Mouse (Mus musculus): ENCODE results near the gene Prlr. TPM values are rescaled to one million over a fixed set of nuclear protein-coding genes. Genes with fewer than 3 reads are reported as not detected.

Prlr gene
- polyA plus RNA-seq, 1 experiment from 2014 or later: 0.52 TPM

GRCm38 (mm10) chr15:10325080-10325479 is 148.0 kb downstream of the Prlr start, which contains the start of gene Gm21973:
Gene Gm21973, plus strand, starts transcription at chr15:10325380.
- Histone ChIP-seq H3K9me3 (replicated peaks; ENCODE audit: control insufficient read depth, low read length) (no peaks in the 10 kb centered on the region), H3K4me3 (ENCODE audit: low read depth, low read length) (no peak within 1 kb of the TSS), H3K4me1 (ENCODE audit: control insufficient read depth, insufficient read depth, low read length) (no peaks in the 10 kb centered on the region), H3K4me2 (ENCODE audit: low read length) (no peak within 1 kb of the TSS), H3K27ac (ENCODE audit: low read depth, low read length) (no peak within 1 kb of the TSS), H3K9ac (ENCODE audit: low read length) (no peak within 1 kb of the TSS), H3K36me3 (ENCODE audit: control insufficient read depth, insufficient read depth, low read length) (no peaks in the 10 kb centered on the region), H3K27me3 (replicated peaks; ENCODE audit: control insufficient read depth, insufficient read depth, low read length) (no peaks in the 10 kb centered on the region)
- WGBS: 94% methylated on average over 2 of the region's 2 CpGs
- DNase-seq (ENCODE audit: low spot score): no peak
- ATAC-seq: no peak

DNA sequence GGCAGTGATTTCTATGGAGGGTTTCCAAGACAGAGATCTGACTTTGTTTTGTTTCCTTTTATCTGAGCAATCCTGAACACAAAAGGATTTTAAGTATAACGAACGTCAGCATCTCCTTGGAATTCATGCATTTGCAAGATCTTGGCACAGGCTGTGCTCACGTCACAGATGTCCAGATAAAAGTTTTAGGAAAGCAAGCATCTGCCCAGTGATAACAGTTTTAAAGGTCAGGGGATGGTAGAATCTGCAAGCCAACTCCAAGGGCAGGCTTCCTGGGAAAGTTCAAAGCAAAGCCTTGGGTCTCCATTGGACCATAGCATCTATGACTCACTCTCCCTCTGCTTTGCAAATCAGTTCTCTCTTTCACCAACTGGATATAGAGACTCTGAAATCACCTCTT is 153.6 kb downstream of the Prlr start:
- 55% methylated on average over 3 of the region's 3 CpGs for WGBS

GRCm38 (mm10) chr15:10332566-10332965 is 155.5 kb downstream of the Prlr start:
- WGBS: 96% methylated on average over 1 of the region's 1 CpGs

More for the DNA sequence above, 153.6 kb downstream of the Prlr start:
- H3K36me3 ChIP-seq (ENCODE audit: control insufficient read depth, insufficient read depth, low read length): no peaks in the 10 kb centered on the region
- H3K27me3 ChIP-seq (replicated peaks; ENCODE audit: control insufficient read depth, insufficient read depth, low read length): no peaks in the 10 kb centered on the region
- no peak for DNase-seq (ENCODE audit: low spot score)
- no peaks in the 10 kb centered on the region for H3K9me3 ChIP-seq (replicated peaks; ENCODE audit: control insufficient read depth, low read length)
- H3K9ac ChIP-seq (ENCODE audit: low read length): no peak overlapping the region
- H3K27ac ChIP-seq (ENCODE audit: low read depth, low read length): no peak overlapping the region
- H3K4me1 ChIP-seq (ENCODE audit: control insufficient read depth, insufficient read depth, low read length): no peaks in the 10 kb centered on the region
- no peak for ATAC-seq
- no peak overlapping the region for H3K4me2 ChIP-seq (ENCODE audit: low read length)
- no peak overlapping the region for H3K4me3 ChIP-seq (ENCODE audit: low read depth, low read length)

GRCm38 (mm10) chr15:10338606-10339005 is 161.6 kb downstream of the Prlr start:
- DNase-seq (ENCODE audit: low spot score) (no peak), ATAC-seq (no peak)
- Histone ChIP-seq H3K27ac (ENCODE audit: low read depth, low read length) (no peak overlapping the region), H3K4me1 (ENCODE audit: control insufficient read depth, insufficient read depth, low read length) (no peaks in the 10 kb centered on the region), H3K4me3 (ENCODE audit: low read depth, low read length) (no peak overlapping the region), H3K27me3 (replicated peaks; ENCODE audit: control insufficient read depth, insufficient read depth, low read length) (no peaks in the 10 kb centered on the region), H3K36me3 (ENCODE audit: control insufficient read depth, insufficient read depth, low read length) (no peaks in the 10 kb centered on the region), H3K4me2 (ENCODE audit: low read length) (no peak overlapping the region), H3K9me3 (replicated peaks; ENCODE audit: control insufficient read depth, low read length) (no peaks in the 10 kb centered on the region), H3K9ac (ENCODE audit: low read length) (no peak overlapping the region)
- WGBS: 80% methylated on average over 3 of the region's 3 CpGs

More at GRCm38 (mm10) chr15:10332566-10332965, 155.5 kb downstream of the Prlr start:
- ATAC-seq (no peak), DNase-seq (ENCODE audit: low spot score) (no peak)
- Histone ChIP-seq H3K9me3 (replicated peaks; ENCODE audit: control insufficient read depth, low read length) (no peaks in the 10 kb centered on the region), H3K9ac (ENCODE audit: low read length) (no peak overlapping the region), H3K36me3 (ENCODE audit: control insufficient read depth, insufficient read depth, low read length) (no peaks in the 10 kb centered on the region), H3K27ac (ENCODE audit: low read depth, low read length) (no peak overlapping the region), H3K4me3 (ENCODE audit: low read depth, low read length) (no peak overlapping the region), H3K27me3 (replicated peaks; ENCODE audit: control insufficient read depth, insufficient read depth, low read length) (no peaks in the 10 kb centered on the region), H3K4me1 (ENCODE audit: control insufficient read depth, insufficient read depth, low read length) (no peaks in the 10 kb centered on the region), H3K4me2 (ENCODE audit: low read length) (no peak overlapping the region)

GRCm38 (mm10) chr15:10347044-10347443 is 170.0 kb downstream of the Prlr start:
- DNase-seq (ENCODE audit: low spot score) (no peak), ATAC-seq (no peak)
- Histone ChIP-seq H3K27me3 (replicated peaks; ENCODE audit: control insufficient read depth, insufficient read depth, low read length) (no peaks in the 10 kb centered on the region), H3K4me3 (ENCODE audit: low read depth, low read length) (no peak overlapping the region), H3K4me2 (ENCODE audit: low read length) (no peak overlapping the region), H3K27ac (ENCODE audit: low read depth, low read length) (no peak overlapping the region), H3K4me1 (ENCODE audit: control insufficient read depth, insufficient read depth, low read length) (no peaks in the 10 kb centered on the region), H3K36me3 (ENCODE audit: control insufficient read depth, insufficient read depth, low read length) (no peaks in the 10 kb centered on the region), H3K9ac (ENCODE audit: low read length) (no peak overlapping the region), H3K9me3 (replicated peaks; ENCODE audit: control insufficient read depth, low read length) (no peaks in the 10 kb centered on the region)
- WGBS: 96% methylated on average over 6 of the region's 6 CpGs

DNA sequence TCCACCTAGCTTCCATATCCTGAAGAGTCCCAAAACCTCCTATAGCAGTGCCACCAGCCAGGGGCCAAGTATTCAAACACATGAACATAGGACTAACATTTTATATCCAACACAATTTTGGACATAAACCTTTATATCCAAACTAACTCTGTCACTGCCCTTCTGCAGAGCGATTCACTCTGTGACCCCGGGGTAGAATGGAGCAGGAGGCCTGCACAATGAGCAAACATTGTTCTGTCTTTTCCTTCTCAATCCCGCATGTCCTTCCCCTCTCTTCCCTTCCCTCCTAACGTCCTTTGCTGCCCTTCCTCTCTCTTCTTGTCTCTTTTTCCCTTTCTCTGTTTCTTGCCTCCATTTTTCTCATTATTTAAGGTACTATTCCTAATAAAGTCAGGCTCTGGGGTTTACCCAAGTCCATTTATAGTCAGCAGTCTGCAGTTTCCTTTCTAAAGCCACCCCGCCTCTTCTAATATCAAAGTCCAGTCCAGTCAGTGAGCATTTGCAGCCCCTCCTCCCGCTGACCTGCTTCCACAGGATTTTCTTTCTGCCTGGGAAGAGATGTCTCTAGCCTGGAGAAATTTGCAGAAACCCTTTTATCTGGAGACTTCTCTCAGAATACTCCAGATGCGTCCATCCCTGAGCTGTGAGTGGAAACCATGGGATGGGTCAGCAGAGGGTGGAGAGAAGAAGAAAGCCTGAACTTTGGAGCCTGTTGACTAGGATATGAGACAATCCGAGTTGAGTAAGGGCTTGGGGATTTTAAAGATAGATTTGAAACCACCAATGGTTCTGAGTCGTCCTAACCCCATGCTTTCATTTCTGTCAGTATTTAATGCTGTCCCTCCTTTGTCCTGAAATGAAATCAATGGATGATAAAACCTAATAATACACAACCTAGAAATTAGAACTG is 181.3 kb downstream of the Prlr start, which contains the start of gene Agxt2:
TSS of gene Agxt2 (plus strand) at position 494 of the 910 bp plus-strand sequence.
- 82% methylated on average over 9 of the region's 9 CpGs for WGBS
- Histone ChIP-seq H3K4me1 (ENCODE audit: control insufficient read depth, insufficient read depth, low read length) (no peaks in the 10 kb centered on the region), H3K4me2 (ENCODE audit: low read length) (no peak within 1 kb of the TSS), H3K9me3 (replicated peaks; ENCODE audit: control insufficient read depth, low read length) (no peaks in the 10 kb centered on the region), H3K36me3 (ENCODE audit: control insufficient read depth, insufficient read depth, low read length) (no peaks in the 10 kb centered on the region), H3K27me3 (replicated peaks; ENCODE audit: control insufficient read depth, insufficient read depth, low read length) (no peaks in the 10 kb centered on the region), H3K4me3 (ENCODE audit: low read depth, low read length) (no peak within 1 kb of the TSS), H3K9ac (ENCODE audit: low read length) (no peak within 1 kb of the TSS), H3K27ac (ENCODE audit: low read depth, low read length) (no peak within 1 kb of the TSS)
- DNase-seq (ENCODE audit: low spot score): no peak
- no peak for ATAC-seq

GRCm38 (mm10) chr15:10366331-10366730 is 189.3 kb downstream of the Prlr start:
- Histone ChIP-seq H3K27me3 (replicated peaks; ENCODE audit: control insufficient read depth, insufficient read depth, low read length) (no peaks in the 10 kb centered on the region), H3K4me1 (ENCODE audit: control insufficient read depth, insufficient read depth, low read length) (no peaks in the 10 kb centered on the region), H3K27ac (ENCODE audit: low read depth, low read length) (no peak overlapping the region), H3K4me2 (ENCODE audit: low read length) (no peak overlapping the region), H3K9ac (ENCODE audit: low read length) (no peak overlapping the region), H3K4me3 (ENCODE audit: low read depth, low read length) (no peak overlapping the region), H3K36me3 (ENCODE audit: control insufficient read depth, insufficient read depth, low read length) (no peaks in the 10 kb centered on the region), H3K9me3 (replicated peaks; ENCODE audit: control insufficient read depth, low read length) (no peaks in the 10 kb centered on the region)
- 95% methylated on average over 2 of the region's 2 CpGs for WGBS
- DNase-seq (ENCODE audit: low spot score): no peak
- ATAC-seq: no peak

GRCm38 (mm10) chr15:10375404-10375803 is 198.4 kb downstream of the Prlr start:
- no peak overlapping the region for H3K4me2 ChIP-seq (ENCODE audit: low read length)
- H3K9ac ChIP-seq (ENCODE audit: low read length): no peak overlapping the region
- no peak overlapping the region for H3K4me3 ChIP-seq (ENCODE audit: low read depth, low read length)
- H3K36me3 ChIP-seq (ENCODE audit: control insufficient read depth, insufficient read depth, low read length): no peaks in the 10 kb centered on the region
- no peak overlapping the region for H3K27ac ChIP-seq (ENCODE audit: low read depth, low read length)
- no peaks in the 10 kb centered on the region for H3K9me3 ChIP-seq (replicated peaks; ENCODE audit: control insufficient read depth, low read length)
- H3K27me3 ChIP-seq (replicated peaks; ENCODE audit: control insufficient read depth, insufficient read depth, low read length): no peaks in the 10 kb centered on the region
- H3K4me1 ChIP-seq (ENCODE audit: control insufficient read depth, insufficient read depth, low read length): no peaks in the 10 kb centered on the region
- WGBS: 90% methylated on average over 3 of the region's 3 CpGs
- DNase-seq (ENCODE audit: low spot score) (no peak), ATAC-seq (no peak)

- H3K27ac ChIP-seq (ENCODE audit: low read depth, low read length): no peak overlapping the region
- no peak for ATAC-seq
- H3K9ac ChIP-seq (ENCODE audit: low read length): no peak overlapping the region
- WGBS: 91% methylated on average over 4 of the region's 4 CpGs
- no peaks in the 10 kb centered on the region for H3K4me1 ChIP-seq (ENCODE audit: control insufficient read depth, insufficient read depth, low read length)
- H3K4me2 ChIP-seq (ENCODE audit: low read length): no peak overlapping the region
- H3K36me3 ChIP-seq (ENCODE audit: control insufficient read depth, insufficient read depth, low read length): no peaks in the 10 kb centered on the region
- H3K27me3 ChIP-seq (replicated peaks; ENCODE audit: control insufficient read depth, insufficient read depth, low read length): no peaks in the 10 kb centered on the region
- H3K4me3 ChIP-seq (ENCODE audit: low read depth, low read length): no peak overlapping the region
- H3K9me3 ChIP-seq (replicated peaks; ENCODE audit: control insufficient read depth, low read length): no peaks in the 10 kb centered on the region
- no peak for DNase-seq (ENCODE audit: low spot score)
These were observed 201.4 kb downstream of the Prlr start for GRCm38 (mm10) chr15:10378338-10378959.
